Mouse (Mus musculus) ES-Bruce4 (cell line): ENCODE measurements at regions not wholly inside any gene's neighbourhood (a gene's known extent, or its start where the extent isn't known, plus 50 kb on each side); places are given as distances from the start of the nearest gene placed in this dataset.

Experiments used
- CTCF ChIP-seq: IDR thresholded peaks from one replicate; pipeline ENCODE4 v1.8.1; 2011; ENCODE audit warnings: low read depth, low read length
- EP300 ChIP-seq: IDR thresholded peaks from 2 replicates; pipeline ENCODE4 v1.6.1; 2011; ENCODE audit warnings: low read depth, low read length; ENCODE audit not compliant: insufficient read depth
- POLR2A ChIP-seq: IDR thresholded peaks from one replicate; pipeline ENCODE4 v1.8.1; 2011; ENCODE audit warnings: low read length; ENCODE audit not compliant: insufficient read depth

- TF ChIP-seq POLR2A (no peak), CTCF (no peak), EP300 (no peak)
Observed at GRCm38 (mm10) chr8:116261286-116261685, 243.5 kb upstream of the Dynlrb2 start.
